Mouse (Mus musculus): ENCODE results near the gene Spats2. TPM values are rescaled to one million over a fixed set of nuclear protein-coding genes. Genes with fewer than 3 reads are reported as not detected.
"Not testable (repeated sequence)": the region's sequence is repeated elsewhere in the genome, so short reads cannot be mapped to it uniquely, and the experiment has no call there.

The Spats2 gene
- polyA plus RNA-seq, 1 experiment: 39.1 TPM

DNA sequence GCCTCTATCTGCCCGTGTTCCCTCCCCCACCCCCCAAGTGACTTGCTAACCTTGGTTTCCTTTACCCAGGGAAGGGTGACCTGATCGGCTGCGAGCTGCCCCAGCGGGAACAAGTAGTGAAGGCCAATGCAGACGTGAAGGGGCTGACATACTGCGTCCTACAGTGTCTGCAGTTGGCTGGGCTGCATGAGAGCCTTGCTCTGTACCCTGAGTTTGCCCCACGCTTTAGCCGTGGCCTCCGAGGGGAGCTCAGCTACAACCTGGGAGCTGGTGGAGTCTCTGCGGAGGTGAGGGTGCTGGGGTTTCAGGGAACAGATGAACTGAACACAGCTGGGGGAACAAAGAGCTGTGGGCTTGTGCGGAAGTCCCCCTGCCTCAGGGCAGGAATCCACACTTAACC lies 112.3 kb downstream of the Spats2 start:
- TF ChIP-seq MAX (IDR thresholded peaks at IDR 0.05; ENCODE audit: low read depth) (no peak), SRF (IDR thresholded peaks at IDR 0.05; ENCODE audit: control insufficient read depth, insufficient read length, low read depth) (no peak), TCF12 (IDR thresholded peaks at IDR 0.05; ENCODE audit: insufficient read depth, poor library complexity, severe bottlenecking) (no peak), E2F4 (IDR thresholded peaks at IDR 0.05; ENCODE audit: insufficient read depth) (no peak), MYOD1 (IDR thresholded peaks at IDR 0.05; ENCODE audit: control insufficient read depth in 1 of 3, insufficient read length in 2 of 3, low read depth in 2 of 3) (no peak), MYOG (IDR thresholded peaks at IDR 0.05; ENCODE audit: control insufficient read depth in 1 of 3, insufficient read depth in 1 of 3, insufficient read length in 2 of 3, low read depth in 2 of 3) (no peak), USF1 (IDR thresholded peaks at IDR 0.05; ENCODE audit: low read depth) (no peak), TCF3 (IDR thresholded peaks at IDR 0.05; ENCODE audit: insufficient read length, low read depth) (no peak), CEBPB (IDR thresholded peaks at IDR 0.05; ENCODE audit: insufficient read depth, poor library complexity, severe bottlenecking) (no peak)
- Histone ChIP-seq H3K4me3 (no peak overlapping the region), H3K36me3 (ENCODE audit: control insufficient read depth, insufficient read depth) (no peaks in the 10 kb centered on the region), H3K4me2 (ENCODE audit: low read depth) (no peak overlapping the region), H3K79me2 (ENCODE audit: control insufficient read depth, insufficient read depth) (no peaks in the 10 kb centered on the region), H3ac (ENCODE audit: control insufficient read depth, insufficient read length) (no peak overlapping the region), H3K27me3 (ENCODE audit: control insufficient read depth, insufficient read depth, insufficient read length) (peaks cover 33% of the 10 kb centered on the region)

DNA sequence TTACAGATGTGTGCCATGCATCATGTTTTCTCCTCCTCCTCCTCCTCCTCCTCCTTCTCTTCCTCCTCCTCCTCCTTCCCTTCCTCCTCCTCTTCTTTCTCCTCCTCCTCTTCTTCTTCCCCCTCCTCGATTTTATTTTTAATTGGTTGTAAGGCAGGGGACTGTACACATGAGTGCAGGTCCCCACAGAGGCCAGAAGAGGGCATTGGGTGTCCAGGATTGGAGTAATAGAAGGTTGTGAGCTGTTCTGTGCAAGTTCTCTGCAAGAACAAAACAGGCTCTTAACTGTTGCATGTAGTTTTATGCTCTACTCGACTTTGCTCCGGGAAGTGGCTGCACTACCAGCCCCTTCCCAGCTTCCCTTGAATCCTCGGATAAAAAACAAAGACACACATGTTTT lies 114.4 kb downstream of the Spats2 start:
- Histone ChIP-seq H3K36me3 (ENCODE audit: control insufficient read depth, insufficient read depth) (no peaks in the 10 kb centered on the region), H3K79me2 (ENCODE audit: control insufficient read depth, insufficient read depth) (no peaks in the 10 kb centered on the region), H3K4me3 (no peak overlapping the region), H3K4me2 (ENCODE audit: low read depth) (no peak overlapping the region), H3ac (ENCODE audit: control insufficient read depth, insufficient read length) (no peak overlapping the region), H3K27me3 (ENCODE audit: control insufficient read depth, insufficient read depth, insufficient read length) (peaks cover 12% of the 10 kb centered on the region)
- no peak for TF ChIP-seq CEBPB (IDR thresholded peaks at IDR 0.05; ENCODE audit: insufficient read depth, poor library complexity, severe bottlenecking)
- no peak for TF ChIP-seq MAX (IDR thresholded peaks at IDR 0.05; ENCODE audit: low read depth)
- TF ChIP-seq E2F4 (IDR thresholded peaks at IDR 0.05; ENCODE audit: insufficient read depth): no peak
- no peak for TF ChIP-seq USF1 (IDR thresholded peaks at IDR 0.05; ENCODE audit: low read depth)
- TF ChIP-seq REST (IDR thresholded peaks at IDR 0.05; ENCODE audit: insufficient read depth, insufficient read length): no peak
- no peak for TF ChIP-seq TCF3 (IDR thresholded peaks at IDR 0.05; ENCODE audit: insufficient read length, low read depth)
- TF ChIP-seq POLR2AphosphoS2 (IDR thresholded peaks at IDR 0.05; ENCODE audit: insufficient read length, low read depth): no peak
- no peak for TF ChIP-seq POLR2A (IDR thresholded peaks at IDR 0.05; ENCODE audit: insufficient read length, low read depth)

DNA sequence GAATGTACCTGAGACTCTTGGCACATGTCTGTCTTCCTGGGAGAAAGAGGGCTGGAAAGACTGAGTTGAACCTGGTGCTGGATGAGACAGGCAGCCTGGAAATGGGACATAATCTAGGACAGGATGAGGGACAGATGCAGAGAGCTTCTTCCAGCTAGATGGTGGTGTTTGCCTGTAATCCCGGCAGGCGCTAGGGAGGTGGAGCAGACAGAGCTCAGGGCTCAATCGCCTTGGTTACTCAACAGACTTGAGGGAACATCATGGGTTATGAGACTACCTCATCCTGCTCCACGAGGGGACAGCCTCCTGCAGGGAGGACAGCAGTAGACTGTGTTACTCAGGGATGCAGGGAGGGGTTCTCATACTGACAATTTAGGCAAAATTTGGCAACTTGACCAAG lies 115.5 kb downstream of the Spats2 start:
- H3K4me2 ChIP-seq (ENCODE audit: low read depth): no peak overlapping the region
- H3K79me2 ChIP-seq (ENCODE audit: control insufficient read depth, insufficient read depth): no peaks in the 10 kb centered on the region
- peaks cover 5% of the 10 kb centered on the region for H3K36me3 ChIP-seq (ENCODE audit: control insufficient read depth, insufficient read depth)
- H3ac ChIP-seq (ENCODE audit: control insufficient read depth, insufficient read length): no peak overlapping the region
- H3K27me3 ChIP-seq (ENCODE audit: control insufficient read depth, insufficient read depth, insufficient read length): peaks cover 4% of the 10 kb centered on the region
- TF ChIP-seq MYOG (IDR thresholded peaks at IDR 0.05; ENCODE audit: control insufficient read depth in 1 of 3, insufficient read depth in 1 of 3, insufficient read length in 2 of 3, low read depth in 2 of 3): no peak
- TF ChIP-seq E2F4 (IDR thresholded peaks at IDR 0.05; ENCODE audit: insufficient read depth): no peak
- no peak for TF ChIP-seq CEBPB (IDR thresholded peaks at IDR 0.05; ENCODE audit: insufficient read depth, poor library complexity, severe bottlenecking)
- TF ChIP-seq POLR2AphosphoS2 (IDR thresholded peaks at IDR 0.05; ENCODE audit: insufficient read length, low read depth): no peak
- no peak for TF ChIP-seq SRF (IDR thresholded peaks at IDR 0.05; ENCODE audit: control insufficient read depth, insufficient read length, low read depth)
- TF ChIP-seq POLR2A (IDR thresholded peaks at IDR 0.05; ENCODE audit: insufficient read length, low read depth): no peak
- no peak for TF ChIP-seq TCF3 (IDR thresholded peaks at IDR 0.05; ENCODE audit: insufficient read length, low read depth)
- H3K4me3 ChIP-seq: no peak overlapping the region

DNA sequence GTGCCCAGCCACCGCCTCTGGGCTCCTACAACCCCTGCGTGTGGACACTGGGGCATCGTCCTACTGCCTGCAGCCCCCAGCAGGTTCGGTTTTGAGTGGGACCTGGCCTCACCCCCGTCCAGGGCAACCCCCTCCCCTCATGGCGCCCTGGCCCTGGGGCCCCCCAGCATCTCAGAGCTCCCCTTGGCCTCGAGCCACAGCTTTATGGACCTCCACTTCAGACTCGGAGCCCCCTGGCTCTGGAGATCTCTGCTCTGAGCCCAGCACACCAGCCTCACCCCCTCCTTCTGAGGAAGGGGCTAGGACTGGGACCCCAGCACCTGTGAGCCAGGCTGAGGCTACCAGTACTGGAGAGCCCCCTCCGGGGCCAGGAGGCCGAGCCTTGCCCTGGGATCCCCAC lies 116.3 kb downstream of the Spats2 start:
- H3K36me3 ChIP-seq (ENCODE audit: control insufficient read depth, insufficient read depth): peaks cover 10% of the 10 kb centered on the region
- no peak overlapping the region for H3K4me3 ChIP-seq
- no peaks in the 10 kb centered on the region for H3K79me2 ChIP-seq (ENCODE audit: control insufficient read depth, insufficient read depth)
- no peak overlapping the region for H3K4me2 ChIP-seq (ENCODE audit: low read depth)
- TF ChIP-seq SRF (IDR thresholded peaks at IDR 0.05; ENCODE audit: control insufficient read depth, insufficient read length, low read depth): no peak
- TF ChIP-seq TCF3 (IDR thresholded peaks at IDR 0.05; ENCODE audit: insufficient read length, low read depth): no peak
- TF ChIP-seq MYOG (IDR thresholded peaks at IDR 0.05; ENCODE audit: control insufficient read depth in 1 of 3, insufficient read depth in 1 of 3, insufficient read length in 2 of 3, low read depth in 2 of 3): no peak
- no peak for TF ChIP-seq MYOD1 (IDR thresholded peaks at IDR 0.05; ENCODE audit: control insufficient read depth in 1 of 3, insufficient read length in 2 of 3, low read depth in 2 of 3)
- no peak for TF ChIP-seq E2F4 (IDR thresholded peaks at IDR 0.05; ENCODE audit: insufficient read depth)
- no peak for TF ChIP-seq POLR2A (IDR thresholded peaks at IDR 0.05; ENCODE audit: insufficient read length, low read depth)
- TF ChIP-seq TCF12 (IDR thresholded peaks at IDR 0.05; ENCODE audit: insufficient read depth, poor library complexity, severe bottlenecking): no peak
- TF ChIP-seq REST (IDR thresholded peaks at IDR 0.05; ENCODE audit: insufficient read depth, insufficient read length): no peak
- TF ChIP-seq CEBPB (IDR thresholded peaks at IDR 0.05; ENCODE audit: insufficient read depth, poor library complexity, severe bottlenecking): no peak
- no peak for TF ChIP-seq MAX (IDR thresholded peaks at IDR 0.05; ENCODE audit: low read depth)
- no peak for TF ChIP-seq POLR2AphosphoS2 (IDR thresholded peaks at IDR 0.05; ENCODE audit: insufficient read length, low read depth)
- TF ChIP-seq USF1 (IDR thresholded peaks at IDR 0.05; ENCODE audit: low read depth): no peak
- H3ac ChIP-seq (ENCODE audit: control insufficient read depth, insufficient read length): no peak overlapping the region
- H3K27me3 ChIP-seq (ENCODE audit: control insufficient read depth, insufficient read depth, insufficient read length): no peaks in the 10 kb centered on the region

DNA sequence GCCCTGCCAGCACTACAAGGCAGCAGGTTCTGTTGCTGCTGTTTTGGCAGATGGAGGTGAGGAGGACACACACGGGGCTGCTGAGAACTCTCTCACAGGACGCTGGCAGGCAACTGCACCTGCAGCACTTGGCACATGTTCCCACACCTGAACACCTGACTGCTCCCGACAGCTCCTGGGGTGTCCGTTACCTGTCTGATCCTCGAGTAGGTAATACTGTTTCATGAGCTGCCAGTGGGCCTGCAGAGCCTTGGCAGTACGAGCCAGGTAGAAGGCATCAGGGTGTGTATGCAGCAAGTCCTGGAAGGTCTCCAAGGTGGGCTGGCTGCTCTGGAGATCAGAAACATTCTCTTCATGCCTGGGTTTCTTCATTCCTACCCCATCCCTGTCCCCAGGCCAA lies 121.0 kb downstream of the Spats2 start:
- H3K4me3 ChIP-seq; H3K27me3 ChIP-seq (ENCODE audit: control insufficient read depth, insufficient read depth, insufficient read length); H3K4me2 ChIP-seq (ENCODE audit: low read depth); H3ac ChIP-seq (ENCODE audit: control insufficient read depth, insufficient read length): not testable (repeated sequence)
- H3K79me2 ChIP-seq (ENCODE audit: control insufficient read depth, insufficient read depth): peaks cover 13% of the 10 kb centered on the region
- H3K36me3 ChIP-seq (ENCODE audit: control insufficient read depth, insufficient read depth): peaks cover 19% of the 10 kb centered on the region
